ENCODE assay signal across 8 mouse cellular contexts in the genomic region with DNA sequence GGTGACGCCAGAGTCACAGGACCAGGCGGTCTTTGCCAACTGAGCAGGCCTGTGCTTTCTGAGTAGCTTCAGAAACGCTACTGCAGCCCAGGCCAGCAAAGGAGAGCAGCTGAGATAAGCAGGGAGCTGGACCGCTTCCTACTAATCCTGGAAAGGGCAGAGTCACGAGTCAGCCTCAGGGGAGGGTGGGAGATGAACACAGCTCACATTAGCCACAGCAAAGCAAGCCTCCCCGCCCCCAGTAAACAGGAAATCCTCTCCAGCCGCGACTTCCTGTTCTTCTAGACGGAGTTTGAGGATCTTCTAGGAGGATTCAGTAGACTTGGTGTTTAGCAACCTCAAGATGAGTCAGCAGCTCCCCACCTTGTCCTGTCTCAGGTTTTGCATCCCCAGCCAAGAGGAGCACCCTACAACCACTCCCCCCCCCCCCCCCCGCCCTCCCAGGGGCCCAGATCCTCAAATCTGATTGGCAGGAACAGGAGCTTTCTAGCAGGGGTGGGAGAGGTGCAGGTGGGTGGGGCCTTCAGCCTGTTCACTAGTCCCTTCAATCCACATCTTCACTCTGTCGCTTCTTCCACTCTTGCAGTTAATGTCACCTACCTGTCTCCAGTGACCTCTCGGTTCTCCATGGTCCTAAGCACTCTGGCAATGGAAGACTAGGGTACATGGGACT. TPM values are rescaled to one million over a fixed set of nuclear protein-coding genes. Genes with fewer than 3 reads are reported as not detected.
DNase-seq lines count a peak whose midpoint lies in the region; ATAC-seq and TF ChIP-seq lines count a peak whose summit lies in the region.

No protein-coding gene starts in this region.

- 0 out of 2 replicates have a peak, but pooled peaks have one; percentile 27 for ATAC-seq in midbrain, embryonic 11.5 days (ENCODE audit: low FRiP score)
- ATAC-seq in embryonic facial prominence, embryonic 11.5 days (replicated peaks; ENCODE audit: insufficient number of reproducible peaks, low FRiP score, low TSS enrichment, low read depth) = no peak
- peak; percentile 30; the same call in 1 of the 2 replicates for ATAC-seq in neural tube, embryonic 14.5 days (ENCODE audit: low read depth)

- H3K9me3 ChIP-seq in midbrain, embryonic 11.5 days (ENCODE audit: control insufficient read depth, low read length) = no peaks in the 10 kb centered on the region
- no peaks in the 10 kb centered on the region for H3K9me3 ChIP-seq in midbrain, embryonic 10.5 days (replicated peaks)
- no peaks in the 10 kb centered on the region for H3K9me3 ChIP-seq in embryonic facial prominence, embryonic 11.5 days (replicated peaks; ENCODE audit: control insufficient read depth, low read length)
- no peaks in the 10 kb centered on the region for H3K9me3 ChIP-seq in neural tube, embryonic 14.5 days (ENCODE audit: control insufficient read depth, low read length)
- H3K9me3 ChIP-seq in forebrain, embryonic 10.5 days = no peaks in the 10 kb centered on the region

- no peaks in the 10 kb centered on the region for H3K27me3 ChIP-seq in midbrain, embryonic 11.5 days (ENCODE audit: control insufficient read depth, insufficient read depth, low read length)
- no peaks in the 10 kb centered on the region for H3K27me3 ChIP-seq in midbrain, embryonic 10.5 days (ENCODE audit: low read depth, poor library complexity, severe bottlenecking)
- H3K27me3 ChIP-seq in embryonic facial prominence, embryonic 11.5 days (ENCODE audit: control insufficient read depth, insufficient read depth, low read length) = no peaks in the 10 kb centered on the region
- no peaks in the 10 kb centered on the region for H3K27me3 ChIP-seq in liver, adult 2 months (ENCODE audit: control insufficient read depth, insufficient read depth, low read length)
- no peaks in the 10 kb centered on the region for H3K27me3 ChIP-seq in neural tube, embryonic 14.5 days (ENCODE audit: control insufficient read depth, insufficient read depth, low read length)
- H3K27me3 ChIP-seq in forebrain, embryonic 10.5 days (ENCODE audit: poor library complexity, severe bottlenecking) = no peaks in the 10 kb centered on the region

- no peaks in the 10 kb centered on the region for H3K79me2 ChIP-seq in liver, adult 2 months (ENCODE audit: control insufficient read depth, insufficient read depth, low read length)

- no peak for TF ChIP-seq CTCF in liver, adult 2 months (IDR thresholded peaks at IDR 0.05; ENCODE audit: low read depth, low read length)

- H3K27ac ChIP-seq in midbrain, embryonic 11.5 days (ENCODE audit: low read depth, low read length) = no peak overlapping the region
- no peak overlapping the region for H3K27ac ChIP-seq in midbrain, embryonic 10.5 days (replicated peaks)
- H3K27ac ChIP-seq in embryonic facial prominence, embryonic 11.5 days (replicated peaks; ENCODE audit: low read depth, low read length) = no peak overlapping the region
- H3K27ac ChIP-seq in liver, adult 2 months (replicated peaks; ENCODE audit: insufficient read depth, low read depth, low read length) = no peak overlapping the region
- H3K27ac ChIP-seq in neural tube, embryonic 14.5 days (ENCODE audit: low read depth, low read length) = no peak overlapping the region
- H3K27ac ChIP-seq in forebrain, embryonic 10.5 days = no peak overlapping the region

- H3K4me3 ChIP-seq in midbrain, embryonic 11.5 days (ENCODE audit: low read depth, low read length) = no peak overlapping the region
- H3K4me3 ChIP-seq in midbrain, embryonic 10.5 days = no peak overlapping the region
- no peak overlapping the region for H3K4me3 ChIP-seq in embryonic facial prominence, embryonic 11.5 days (ENCODE audit: low read depth, low read length)
- H3K4me3 ChIP-seq in liver, adult 2 months (ENCODE audit: insufficient read depth, low read depth, low read length) = no peak overlapping the region
- no peak overlapping the region for H3K4me3 ChIP-seq in neural tube, embryonic 14.5 days (ENCODE audit: low read depth, low read length)
- no peak overlapping the region for H3K4me3 ChIP-seq in forebrain, embryonic 10.5 days

- no peak for DNase-seq in midbrain, embryonic 11.5 days (ENCODE audit: low spot score, missing footprints)
- no peak for DNase-seq in midbrain, embryonic 10.5 days (ENCODE audit: low spot score)
- DNase-seq in MEL-GATA-1-ER (ENCODE audit: extremely low read depth, low read depth) = peak; percentile 95
- peak; percentile 48 for DNase-seq in embryonic facial prominence, embryonic 11.5 days (ENCODE audit: low spot score)
- peak; percentile 87 for DNase-seq in heart, postnatal 4 days
- DNase-seq in liver, adult 2 months (ENCODE audit: extremely low read depth, low read depth, low spot score) = peak; percentile 66
- no peak for DNase-seq in forebrain, embryonic 10.5 days (ENCODE audit: extremely low spot score, low spot score)

- no peaks in the 10 kb centered on the region for H3K36me3 ChIP-seq in midbrain, embryonic 11.5 days (ENCODE audit: control insufficient read depth, insufficient read depth, low read length)
- no peaks in the 10 kb centered on the region for H3K36me3 ChIP-seq in midbrain, embryonic 10.5 days
- no peaks in the 10 kb centered on the region for H3K36me3 ChIP-seq in embryonic facial prominence, embryonic 11.5 days (replicated peaks; ENCODE audit: control insufficient read depth, insufficient read depth, low read depth, low read length)
- H3K36me3 ChIP-seq in liver, adult 2 months (ENCODE audit: control insufficient read depth, insufficient read depth, low read length) = no peaks in the 10 kb centered on the region
- no peaks in the 10 kb centered on the region for H3K36me3 ChIP-seq in neural tube, embryonic 14.5 days (ENCODE audit: control insufficient read depth, insufficient read depth, low read length)
- no peaks in the 10 kb centered on the region for H3K36me3 ChIP-seq in forebrain, embryonic 10.5 days (replicated peaks)

- H3K4me2 ChIP-seq in midbrain, embryonic 11.5 days = no peak overlapping the region
- no peak overlapping the region for H3K4me2 ChIP-seq in embryonic facial prominence, embryonic 11.5 days (ENCODE audit: low read depth, low read length)
- H3K4me2 ChIP-seq in neural tube, embryonic 14.5 days (ENCODE audit: low read depth, low read length) = no peak overlapping the region

- H3K9ac ChIP-seq in midbrain, embryonic 11.5 days (ENCODE audit: low read length) = no peak overlapping the region
- no peak overlapping the region for H3K9ac ChIP-seq in embryonic facial prominence, embryonic 11.5 days (replicated peaks; ENCODE audit: low read length)
- H3K9ac ChIP-seq in liver, adult 2 months (ENCODE audit: low read depth, low read length) = no peak overlapping the region
- H3K9ac ChIP-seq in neural tube, embryonic 14.5 days (replicated peaks; ENCODE audit: low read depth, low read length) = no peak overlapping the region

- H3K4me1 ChIP-seq in midbrain, embryonic 11.5 days (ENCODE audit: control insufficient read depth, insufficient read depth, low read length) = no peaks in the 10 kb centered on the region
- peaks cover 7% of the 10 kb centered on the region; the same call in 1 of the 2 replicates for H3K4me1 ChIP-seq in midbrain, embryonic 10.5 days
- no peaks in the 10 kb centered on the region for H3K4me1 ChIP-seq in embryonic facial prominence, embryonic 11.5 days (ENCODE audit: control insufficient read depth, insufficient read depth, low read length)
- peaks cover 3% of the 10 kb centered on the region for H3K4me1 ChIP-seq in liver, adult 2 months (ENCODE audit: control insufficient read depth, insufficient read depth, low read length)
- H3K4me1 ChIP-seq in neural tube, embryonic 14.5 days (ENCODE audit: control insufficient read depth, insufficient read depth, low read length) = no peaks in the 10 kb centered on the region
- peaks cover 19% of the 10 kb centered on the region for H3K4me1 ChIP-seq in forebrain, embryonic 10.5 days

- TF ChIP-seq POLR2A in liver, adult 2 months (IDR thresholded peaks at IDR 0.05; ENCODE audit: extremely low read depth, insufficient read depth, low read length) = no peak

- WGBS in midbrain, embryonic 11.5 days = 56% methylated on average over 12 of the region's 12 CpGs
- 57% methylated on average over 11 of the region's 12 CpGs for WGBS in midbrain, embryonic 10.5 days
- WGBS in embryonic facial prominence, embryonic 11.5 days = 49% methylated on average over 12 of the region's 12 CpGs
- WGBS in liver, adult 2 months = 67% methylated on average over 12 of the region's 12 CpGs
- 73% methylated on average over 11 of the region's 12 CpGs for WGBS in neural tube, embryonic 14.5 days
- 65% methylated on average over 12 of the region's 12 CpGs for WGBS in forebrain, embryonic 10.5 days

RNA-seq across cellular contexts. Expression of a gene that starts 21.7 kb away (rescaled TPM):
- 58.4 and 59.8 TPM in 2 replicates for polyA plus RNA-seq in midbrain, embryonic 11.5 days (2014; fragmentation: Nextera tagmentation; extraction: Ambion mirVana)
- 30.0 and 30.1 TPM in 2 replicates for polyA plus RNA-seq in midbrain, embryonic 10.5 days (2016; fragmentation: Nextera tagmentation; extraction: Ambion mirVana)
- polyA plus RNA-seq in embryonic facial prominence, embryonic 11.5 days (2014; fragmentation: Nextera tagmentation; extraction: Ambion mirVana) = 45.3 and 51.3 TPM in 2 replicates
- total RNA-seq in heart, postnatal 4 days (2021) = 100 to 1,000 TPM; 124 to 128 TPM
- 12.8 and 25.2 TPM in 2 replicates for total RNA-seq in liver, adult 2 months (2014; rRNA removed)
- polyA plus RNA-seq in liver, adult 2 months (2012; rRNA removed) = 24.9 and 31.0 TPM in 2 replicates
- polyA plus RNA-seq in neural tube, embryonic 14.5 days (2014; fragmentation: Nextera tagmentation; extraction: Ambion mirVana) = 109 and 116 TPM in 2 replicates
- polyA plus RNA-seq in forebrain, embryonic 10.5 days (2016; fragmentation: Nextera tagmentation; extraction: Ambion mirVana) = 25.2 and 27.1 TPM in 2 replicates

Comparison
In these comparisons a context has a peak if more than half of its experiments do, and no peak if none do; other contexts are left out.
1. DNase-seq: peak in MEL-GATA-1-ER (single experiment), embryonic facial prominence, embryonic 11.5 days (single experiment), heart, postnatal 4 days (single experiment) and liver, adult 2 months (single experiment); none in midbrain, embryonic 11.5 days (single experiment), midbrain, embryonic 10.5 days (single experiment) and forebrain, embryonic 10.5 days (single experiment).